Mouse (Mus musculus) mouse embryonic stem cell (cell line): ENCODE data around the gene Lig1.

Experiments
- in situ Hi-C, 2 experiments: fragments of 300-500 bp; cut with MboI; formaldehyde crosslinking; loops; 1 replicate in 1 of 2; 3 replicates in 1 of 2; pipeline ENCODE4 v1.14.3; 2019 to 2020; ENCODE audit warnings: low sequenced_read_pairs in 2 of 2, low pct_unique_long_range_greater_than_20kb in 1 of 2, mixed read lengths in 1 of 2; ENCODE audit not compliant: unreplicated experiment in 1 of 2

The Lig1 gene

DNA sequence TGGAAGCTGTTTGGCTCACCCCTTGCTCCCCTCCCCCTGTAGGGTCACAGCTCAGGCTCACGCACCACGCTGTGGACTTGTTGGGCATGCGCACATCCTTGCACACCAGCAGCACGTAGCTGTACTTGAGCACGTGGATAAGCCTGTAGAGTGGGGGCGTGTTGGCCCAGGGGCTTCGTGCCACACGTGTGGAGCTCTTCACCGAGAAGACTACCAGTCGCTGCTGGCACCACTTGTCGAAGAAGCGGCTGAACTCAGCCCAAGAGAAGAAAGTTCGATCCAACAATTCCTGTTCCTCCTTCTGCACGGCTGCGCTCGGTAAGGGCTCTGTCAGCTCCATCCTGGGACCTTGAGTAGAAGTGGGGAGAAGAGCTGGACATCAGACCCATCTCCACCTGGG, at the start of gene Lig1:
Gene Lig1, plus strand, starts transcription at position 203 of the 400 bp plus-strand sequence.
- in situ Hi-C loops, result loop anchor here (25.0 kb wide), 1 partner anchor 215 kb away; the partner anchor contains the start of gene Mzf1 (in 2 of the 2)

DNA sequence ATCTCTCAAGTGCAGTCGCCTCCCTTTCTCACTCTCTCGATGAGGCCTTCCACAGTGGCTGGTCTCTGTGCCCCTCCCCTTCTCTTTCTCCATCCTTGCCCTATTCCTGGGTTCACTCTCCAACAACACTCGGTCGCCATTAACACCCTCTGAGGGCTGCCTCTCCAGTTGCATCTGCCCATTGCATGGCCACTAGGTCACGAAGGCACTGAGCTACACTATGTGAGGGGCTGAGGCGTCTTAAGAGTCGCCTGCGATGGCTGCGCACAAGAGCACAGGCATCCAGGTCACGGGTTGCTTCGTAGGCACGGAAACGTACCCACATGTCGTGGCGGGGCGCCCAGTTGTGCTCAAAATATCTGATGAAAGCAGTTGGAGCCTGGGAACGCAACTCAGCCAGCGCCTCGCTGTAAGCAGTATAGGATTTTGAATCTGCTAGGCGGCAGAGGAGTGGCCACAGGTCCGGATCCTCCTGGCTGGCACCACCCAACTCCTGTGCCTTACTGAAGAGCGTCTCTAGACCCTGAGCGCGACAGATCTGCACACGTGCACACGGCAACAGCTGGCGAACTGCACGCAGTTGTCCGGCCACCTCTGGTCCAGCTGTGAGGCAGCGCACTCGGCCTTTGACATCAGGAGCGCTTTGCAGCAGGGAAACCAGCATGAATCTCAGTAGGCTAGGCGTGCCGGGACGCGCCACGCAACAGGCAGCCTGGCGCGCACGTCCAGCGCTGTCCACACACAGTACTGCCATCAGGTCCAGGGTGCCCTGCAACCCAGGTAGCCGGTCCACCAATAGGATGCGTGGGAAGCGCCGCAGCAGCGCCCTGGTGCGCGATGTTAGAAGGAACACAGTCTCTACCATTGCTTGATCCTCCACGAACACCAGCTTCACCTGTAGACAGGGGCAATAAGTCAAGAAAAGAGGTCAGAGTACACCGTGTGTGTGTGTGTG, 16.1 kb upstream of the Lig1 start:
- in situ Hi-C loops, result no loop called here

DNA sequence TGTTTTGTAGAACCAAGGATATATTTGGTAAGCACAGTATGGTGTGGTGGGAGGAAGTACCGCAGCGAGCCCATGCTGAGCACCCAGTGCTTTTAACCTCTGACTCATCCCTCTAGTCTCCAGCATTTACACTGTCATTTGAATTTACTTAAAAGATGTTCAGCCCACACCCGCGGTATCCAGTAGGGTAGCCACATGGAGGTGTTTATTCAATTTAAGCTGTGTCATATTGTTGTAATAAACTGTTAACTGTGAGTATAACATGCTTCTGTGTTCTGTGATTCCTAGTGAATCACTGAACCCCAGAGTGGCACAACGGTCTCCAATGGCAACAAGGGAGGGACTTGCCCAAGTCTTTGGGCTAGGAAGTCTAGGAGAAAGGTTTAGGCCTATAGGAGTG, 13.2 kb upstream of the Lig1 start:
- in situ Hi-C loops, result no loop called here

DNA sequence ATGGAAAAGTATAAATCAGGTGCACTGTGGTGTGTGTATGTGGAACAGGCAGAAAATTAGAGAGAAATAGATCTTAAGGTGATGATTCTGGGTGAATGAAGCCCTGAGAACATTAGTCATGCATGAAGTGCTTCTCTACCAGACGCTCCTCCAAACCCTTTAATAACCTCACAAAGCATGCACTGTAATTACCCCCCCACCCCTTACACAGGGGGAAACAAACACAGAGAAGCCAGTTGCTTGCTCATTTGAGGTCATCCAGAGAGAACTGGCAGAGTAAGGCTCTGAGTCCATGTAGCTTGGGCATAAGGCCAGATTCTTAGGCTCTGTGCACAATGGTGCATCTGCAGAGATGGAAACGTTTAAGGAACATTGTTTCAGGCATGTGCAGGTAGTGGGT, 12.7 kb upstream of the Lig1 start:
- in situ Hi-C loops, result no loop called here

DNA sequence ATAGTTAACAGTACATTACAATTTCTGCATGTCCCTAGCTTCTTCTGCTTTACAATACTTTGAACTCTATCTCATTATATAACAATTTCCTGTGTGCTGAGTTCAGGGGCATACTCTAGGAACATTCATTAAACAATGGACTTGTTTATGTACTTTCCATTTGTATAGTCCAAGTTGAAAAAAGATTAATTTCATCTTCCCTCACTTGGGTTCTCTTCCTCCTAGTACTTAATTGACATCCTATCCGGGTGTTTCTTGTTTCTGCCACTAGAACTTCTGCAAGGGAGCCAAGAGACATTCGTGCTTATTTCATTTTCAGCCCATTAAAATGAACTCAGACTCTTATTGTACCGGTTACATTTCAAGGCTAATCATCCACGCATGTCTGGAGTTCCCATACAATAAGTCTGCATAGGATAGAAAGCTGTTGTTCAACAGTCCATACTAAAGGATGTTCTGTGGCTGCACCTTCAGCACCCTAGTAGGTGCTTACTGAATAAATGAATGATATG, 8.3 kb upstream of the Lig1 start:
- in situ Hi-C loops, result no loop called here

DNA sequence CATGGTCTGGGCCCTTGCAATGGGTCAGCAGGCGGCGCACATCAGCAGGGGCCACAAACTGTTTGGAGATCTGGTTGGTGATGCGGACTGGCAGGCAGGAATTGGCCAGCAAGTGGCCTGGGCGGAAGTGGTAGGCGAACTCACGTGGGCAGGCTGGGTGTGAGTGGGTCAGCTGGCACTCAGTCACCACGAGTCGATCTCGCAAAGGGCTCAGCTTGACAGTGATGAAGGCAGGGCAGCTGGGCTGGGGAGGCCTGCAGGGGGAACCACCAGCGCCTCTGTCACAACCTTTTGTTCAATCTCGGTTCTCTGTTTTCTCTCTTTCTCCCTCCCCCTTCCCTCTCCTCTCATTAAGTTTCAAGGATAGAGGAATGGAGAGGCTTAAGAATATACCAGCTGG, 7.7 kb upstream of the Lig1 start:
- in situ Hi-C loops, result no loop called here

DNA sequence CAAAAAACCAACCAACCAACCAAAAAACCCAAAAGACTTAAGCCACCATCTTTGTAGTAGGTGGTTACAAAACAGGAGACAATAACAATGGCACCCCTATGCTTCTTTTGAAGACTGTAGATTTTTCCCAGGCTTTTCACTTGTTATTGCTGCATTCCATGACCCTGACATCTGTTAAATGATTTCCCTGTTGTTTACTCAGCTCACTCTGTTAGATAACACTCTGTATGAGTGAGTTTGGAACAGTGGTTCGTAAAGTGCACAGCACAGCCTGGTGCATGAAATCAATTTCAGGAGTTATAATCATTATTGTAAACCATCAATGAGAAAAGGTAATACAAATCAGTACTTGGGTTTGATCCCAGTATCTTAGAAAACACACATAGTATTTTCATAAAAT, 5.4 kb upstream of the Lig1 start:
- in situ Hi-C loops, result no loop called here

DNA sequence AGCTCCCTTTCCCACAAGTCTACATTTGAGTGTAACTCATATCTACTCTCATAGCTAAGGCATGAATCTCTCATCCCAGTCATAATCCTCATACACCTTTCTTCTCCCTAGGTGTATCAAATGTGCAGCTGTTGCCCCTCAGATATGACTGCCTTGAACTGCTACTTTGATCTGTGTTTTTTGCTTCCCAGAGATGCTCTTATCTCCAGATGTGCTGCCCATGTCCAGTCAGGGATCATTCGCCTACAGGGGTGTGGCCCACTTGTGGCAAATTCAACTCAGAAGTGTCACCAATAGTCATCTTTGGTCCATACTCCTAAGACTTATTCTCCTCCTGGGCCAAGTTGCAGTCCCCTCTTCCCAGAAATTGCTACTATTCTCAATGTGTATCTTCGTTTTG, 750 bp downstream of the Lig1 start:
- in situ Hi-C loops, result loop anchor here (25.0 kb wide), 1 partner anchor 216 kb away; the partner anchor contains the start of gene Mzf1 (in 2 of the 2)

DNA sequence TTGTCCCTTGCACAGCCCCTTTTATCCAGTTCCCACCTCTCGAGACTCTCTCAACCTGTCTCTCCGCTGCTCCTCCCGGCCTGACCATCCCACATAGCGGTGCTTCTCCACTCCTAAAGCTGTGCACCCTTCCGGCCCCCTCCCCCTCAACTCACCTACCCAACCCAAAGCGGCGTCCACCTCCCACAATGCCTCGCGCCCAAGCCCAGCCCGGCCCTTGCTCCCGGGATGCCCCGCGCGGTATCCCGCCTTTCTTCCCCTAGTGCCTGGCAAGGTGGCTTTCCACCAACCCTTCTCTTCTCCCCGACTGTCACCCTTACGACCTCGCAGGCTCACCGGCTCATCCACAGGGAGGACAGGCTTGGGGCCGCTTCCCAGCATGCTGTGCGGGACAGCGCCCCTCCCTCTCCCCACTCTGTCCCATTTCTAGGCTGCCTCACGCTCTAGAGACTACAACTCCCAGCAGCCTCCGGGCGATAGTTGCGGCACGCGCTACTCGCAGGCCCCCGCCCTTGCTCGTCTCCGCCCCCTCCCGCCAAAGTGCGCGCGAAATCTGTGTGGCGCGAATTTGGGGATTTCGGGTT, 1.3 kb downstream of the Lig1 start, which contains the start of gene Zswim9:
Gene Zswim9, minus strand, starts transcription at position 414 of the 584 bp plus-strand sequence.
- in situ Hi-C loops, result loop anchor here (25.0 kb wide), 1 partner anchor 216 kb away; the partner anchor contains the start of gene Mzf1 (in 2 of the 2)

DNA sequence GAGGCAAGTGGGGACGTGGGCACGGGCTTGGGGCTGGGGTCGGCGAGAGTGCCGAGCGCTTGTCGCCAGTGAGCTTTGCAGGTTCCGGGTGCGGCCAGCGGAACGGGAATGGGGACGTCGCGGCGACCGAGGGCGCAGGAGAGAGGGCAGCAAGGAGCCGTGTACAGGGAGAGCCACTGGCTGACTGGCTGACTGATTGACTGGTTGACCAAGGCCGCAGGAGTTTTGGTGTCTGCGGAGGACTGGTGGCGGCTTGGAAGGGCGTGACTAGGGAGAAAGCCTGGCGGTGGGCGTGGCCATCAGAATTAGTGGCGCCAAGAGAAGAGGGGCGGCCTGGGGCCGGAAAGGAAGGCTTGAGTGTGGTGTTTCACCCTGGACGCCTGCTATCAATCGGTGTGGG, 1.9 kb downstream of the Lig1 start:
- in situ Hi-C loops, result loop anchor here (25.0 kb wide), 1 partner anchor 217 kb away; the partner anchor contains the start of gene Mzf1 (in 2 of the 2)

DNA sequence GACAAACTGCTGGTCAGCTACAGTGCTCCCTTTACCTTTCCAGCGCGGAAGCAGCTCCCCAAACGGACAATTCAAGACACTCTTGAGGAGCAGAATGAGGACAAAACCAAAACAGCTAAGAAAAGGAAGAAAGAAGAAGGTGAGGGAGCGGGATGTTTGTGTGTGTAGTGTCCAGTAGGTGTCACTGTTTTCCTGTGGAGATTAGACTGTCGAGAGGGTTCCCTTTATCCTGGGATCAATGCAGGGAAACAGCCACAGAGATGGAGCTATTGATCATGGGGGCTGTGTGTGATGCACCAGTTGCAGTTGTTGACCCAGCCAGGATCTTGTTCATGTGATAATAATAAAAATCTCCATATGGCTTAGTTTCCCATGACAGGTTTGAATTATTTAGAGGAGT, 11.5 kb downstream of the Lig1 start:
- in situ Hi-C loops, result loop anchor here (25.0 kb wide), 1 partner anchor 226 kb away; the partner anchor contains the start of gene Mzf1 (in 2 of the 2)

DNA sequence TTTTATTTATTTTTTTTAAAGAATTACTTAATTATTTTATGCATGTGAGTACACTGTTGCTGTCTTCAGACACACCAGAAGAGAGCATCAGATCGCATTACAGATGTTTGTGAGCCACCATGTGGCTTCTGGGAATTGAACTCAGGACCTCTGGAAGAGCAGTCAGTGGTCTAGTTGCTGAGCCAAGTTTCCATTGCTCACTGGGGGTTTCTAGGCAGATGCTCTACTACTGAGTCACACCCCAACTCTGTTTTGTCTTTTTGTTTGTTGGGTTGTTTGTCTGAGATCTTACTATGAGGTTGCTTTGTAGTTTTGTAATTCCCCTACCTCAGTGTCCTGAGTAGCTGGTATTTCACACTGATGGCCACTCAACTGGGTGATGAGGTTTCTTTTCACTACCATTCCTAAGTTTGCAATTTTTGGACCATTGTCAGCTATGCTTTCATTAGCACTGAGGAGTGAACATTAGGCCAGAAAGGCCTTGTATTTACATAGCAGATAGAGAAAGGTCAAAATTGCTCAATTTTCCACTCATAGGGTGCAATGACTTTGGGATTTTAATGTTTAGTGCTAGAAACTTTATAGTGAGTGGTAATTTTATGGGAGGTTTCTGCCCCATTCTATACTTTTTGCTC, 13.1 kb downstream of the Lig1 start:
- in situ Hi-C loops, result loop anchor here (25.0 kb wide), 1 partner anchor 228 kb away; the partner anchor contains the start of gene Mzf1 (in 2 of the 2)

DNA sequence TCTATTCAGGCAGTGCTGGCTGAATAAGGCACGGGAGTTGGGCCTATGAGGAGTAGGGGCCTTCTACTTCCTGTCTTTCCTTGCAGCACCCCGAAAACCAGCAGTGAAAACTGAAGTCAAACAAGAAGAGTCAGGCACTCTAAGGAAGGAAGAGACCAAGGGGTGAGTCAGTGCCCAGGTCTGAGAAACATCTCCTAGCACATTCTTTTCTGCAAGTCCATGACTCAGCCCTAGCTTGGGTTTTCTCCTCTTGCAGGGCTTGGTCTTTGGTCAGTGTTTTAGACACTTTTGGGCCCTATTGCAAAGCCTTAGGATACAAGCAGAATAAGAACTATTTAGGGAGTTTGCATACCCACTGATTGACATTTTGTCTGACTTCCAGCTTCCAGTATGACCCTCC, 14.3 kb downstream of the Lig1 start:
- in situ Hi-C loops, result loop anchor here (25.0 kb wide), 1 partner anchor 229 kb away; the partner anchor contains the start of gene Mzf1 (in 2 of the 2)

DNA sequence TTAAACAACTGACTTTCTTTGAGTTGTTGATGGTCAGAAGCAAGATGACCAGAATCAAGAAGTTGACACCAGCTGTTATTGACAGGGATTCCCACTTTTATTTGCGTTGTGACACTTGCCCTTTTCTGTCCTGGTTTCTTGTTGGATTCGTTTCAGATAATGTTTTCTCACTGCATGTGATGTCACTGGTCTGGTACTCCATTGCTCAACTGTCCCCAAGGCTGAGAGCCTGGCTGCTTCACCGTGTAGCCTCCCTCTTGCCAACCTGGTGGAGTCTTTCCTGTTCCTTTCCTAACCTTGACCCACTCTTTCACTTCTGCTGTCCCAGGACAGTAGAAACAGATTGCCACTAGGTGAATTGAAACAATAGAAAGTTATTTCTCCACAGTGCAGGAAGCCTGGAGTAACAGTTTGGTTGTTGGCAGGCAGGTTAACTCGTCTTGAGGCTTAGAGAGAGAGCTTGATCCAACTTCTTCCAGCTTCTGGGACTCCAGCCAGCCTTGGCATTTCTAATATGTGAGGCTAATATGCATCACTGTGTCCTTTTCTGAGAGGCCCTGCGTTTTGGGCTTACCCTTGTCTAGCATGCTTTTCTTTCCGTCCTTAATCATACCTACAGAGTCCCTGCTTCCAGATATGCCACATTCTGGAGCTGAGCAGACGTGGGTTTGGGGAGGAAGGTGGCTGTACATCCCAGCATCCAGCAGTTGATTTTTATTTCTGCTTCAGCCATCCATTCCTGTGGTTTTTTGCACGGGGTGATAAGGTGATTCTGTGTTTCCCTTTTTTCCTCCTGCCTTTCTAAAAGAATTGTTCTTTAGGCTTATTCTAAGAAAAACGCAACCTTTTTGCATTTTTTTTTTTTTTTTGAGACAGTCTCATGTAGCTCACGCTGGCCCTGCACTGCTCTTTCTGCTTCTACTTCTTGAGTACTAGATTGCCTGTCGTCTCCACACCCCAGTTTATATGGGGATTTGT, 17.1 kb downstream of the Lig1 start:
- in situ Hi-C loops, result loop anchor here (25.0 kb wide), 1 partner anchor 232 kb away; the partner anchor contains the start of gene Mzf1 (in 2 of the 2)

DNA sequence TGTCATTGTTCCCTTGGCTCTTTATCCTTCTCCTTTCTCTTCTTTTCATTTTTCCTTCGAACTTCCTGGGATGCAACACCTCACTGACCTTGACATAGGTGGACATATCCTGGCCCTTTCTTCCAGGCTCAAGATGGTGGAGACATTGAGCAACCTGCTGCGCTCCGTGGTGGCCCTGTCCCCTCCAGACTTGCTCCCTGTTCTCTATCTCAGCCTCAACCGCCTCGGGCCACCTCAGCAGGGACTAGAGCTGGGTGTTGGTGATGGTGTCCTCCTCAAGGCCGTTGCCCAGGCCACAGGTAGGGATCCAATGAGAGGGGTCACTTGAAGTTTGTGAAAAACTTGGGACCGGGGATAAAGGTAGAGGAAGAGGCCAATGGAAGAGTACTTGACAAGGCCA, 18.2 kb downstream of the Lig1 start:
- in situ Hi-C loops, result loop anchor here (25.0 kb wide), 1 partner anchor 233 kb away; the partner anchor contains the start of gene Mzf1 (in 2 of the 2)

DNA sequence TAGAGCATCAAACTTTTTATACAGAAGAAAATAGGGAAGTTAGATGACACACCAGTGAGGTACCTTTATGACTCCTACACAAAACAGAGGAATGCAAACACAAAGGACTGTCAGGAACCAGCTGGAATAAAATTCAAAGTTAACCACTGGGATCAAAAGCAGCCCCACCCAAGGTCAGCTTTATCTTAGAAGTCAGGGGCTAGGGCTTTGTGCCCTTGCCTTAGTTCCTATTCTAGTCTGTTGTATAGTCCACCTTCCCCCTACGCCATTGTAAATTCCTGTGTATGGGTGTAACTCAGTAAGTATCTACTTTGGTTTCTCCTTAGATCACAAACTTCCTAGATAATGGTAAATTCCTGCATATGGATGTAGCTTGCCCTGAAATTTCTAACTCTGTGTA, 20.6 kb downstream of the Lig1 start:
- in situ Hi-C loops, result loop anchor here (25.0 kb wide), 1 partner anchor 235 kb away; the partner anchor contains the start of gene Mzf1 (in 2 of the 2)

DNA sequence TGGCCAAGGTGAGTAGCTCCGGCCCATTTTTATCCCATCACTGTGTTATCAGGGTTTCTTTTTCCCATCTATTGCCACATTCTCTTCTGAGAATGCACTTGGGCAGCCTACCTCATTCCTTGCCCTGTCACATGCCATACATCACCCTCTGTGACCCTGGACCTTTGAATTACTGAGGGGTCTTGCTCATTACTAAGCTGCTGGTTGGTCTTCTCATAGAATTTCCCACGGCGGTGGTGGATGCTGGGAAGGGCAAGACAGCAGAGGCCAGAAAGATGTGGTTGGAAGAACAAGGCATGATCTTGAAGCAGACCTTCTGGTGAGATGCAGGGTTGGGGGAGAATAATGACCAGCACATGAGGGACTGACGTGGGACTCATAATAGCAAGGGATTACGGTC, 21.7 kb downstream of the Lig1 start:
- in situ Hi-C loops, result loop anchor here (25.0 kb wide), 1 partner anchor 237 kb away; the partner anchor contains the start of gene Mzf1 (in 2 of the 2)
